Mouse (Mus musculus) gastrocnemius, postnatal 36 days (tissue): ENCODE results near the gene Kansl1. TPM values are rescaled to one million over a fixed set of nuclear protein-coding genes. Genes with fewer than 3 reads are reported as not detected.

Experiments used
- microRNA-seq, 2 experiments: library from miRNA; unstranded; fragments of <30 nt; microRNA quantifications; one replicate each; pipeline ENCODE4 v1.2.0; 2021
- total RNA-seq, 2 experiments: library from RNA; stranded (reverse); gene quantifications; 2 replicates each; pipeline ENCODE4 v1.2.3; 2021

Gene Kansl1
- total RNA-seq, 2 experiments from 2014 or later, result 18.2 to 21.4 TPM

Small RNAs within 50 kb of the gene (microRNA-seq; reads per million reads assigned to microRNA genes)
- gene Gm47315, result 0 reads per million in 2 experiments

Other genes with a start within 250 kb of the Kansl1 start
- gene Mapt, start 237.5 kb downstream of the Kansl1 start, total RNA-seq, result 10 to 100 TPM; 54.1 to 59.5 TPM
- 10 to 100 TPM; 24.9 to 25.2 TPM for gene Cdc27, start 81.8 kb upstream of the Kansl1 start, total RNA-seq
- 1 to 10 TPM; 5.5 to 6.4 TPM for gene Myl4, start 81.8 kb upstream of the Kansl1 start, total RNA-seq
- under 1 TPM; 0.66 to 0.76 TPM for gene Itgb3, start 139.1 kb upstream of the Kansl1 start, total RNA-seq
- not detected for gene Gm11639, start 216.8 kb upstream of the Kansl1 start, total RNA-seq